Mouse (Mus musculus) olfactory bulb, adult 2 months (tissue): Measurements from ENCODE around the gene Pofut2. TPM values are rescaled to one million over a fixed set of nuclear protein-coding genes. Genes with fewer than 3 reads are reported as not detected.
"Not testable (repeated sequence)": the region's sequence is repeated elsewhere in the genome, so short reads cannot be mapped to it uniquely, and the experiment has no call there.

Experiments
- H3K27ac ChIP-seq: fragments of 200-500 bp; 2 replicates; pipeline ENCODE4 v1.5.1; 2012; ENCODE audit warnings: low read depth, low read length; ENCODE audit not compliant: insufficient read depth
- H3K4me1 ChIP-seq: fragments of 200-500 bp; 2 replicates; pipeline ENCODE4 v1.6.1; 2012; ENCODE audit warnings: low read length; ENCODE audit not compliant: control insufficient read depth, insufficient read depth
- H3K4me3 ChIP-seq: fragments of 200-500 bp; 2 replicates; pipeline ENCODE4 v1.5.1; 2012; ENCODE audit warnings: mild to moderate bottlenecking, low read depth, low read length, moderate library complexity; ENCODE audit not compliant: insufficient read depth
- CTCF ChIP-seq: fragments of 200-500 bp; IDR thresholded peaks from 2 replicates; pipeline ENCODE4 v1.5.1; 2012; ENCODE audit warnings: low read depth, mild to moderate bottlenecking, low read length, moderate library complexity; ENCODE audit not compliant: insufficient read depth
- POLR2A ChIP-seq: fragments of 200-500 bp; IDR thresholded peaks from 2 replicates; pipeline ENCODE4 v1.6.1; 2012; ENCODE audit warnings: mild to moderate bottlenecking, low read depth, low read length, moderate library complexity; ENCODE audit not compliant: insufficient read depth
- WGBS: fragments of 180-500 bp; shearing (Covaris S2); methylation state at CpG from one replicate; pipeline ENCODE4 v1.1.7; 2018; 5-methylcytosine and 5-hydroxymethylcytosine counted together
- polyA plus RNA-seq: library from polyadenylated mRNA; stranded (reverse); fragments of >200 nt; gene quantifications from 2 replicates; pipeline ENCODE4 v1.2.4, GENCODE M21; 2012; ENCODE audit warnings: low replicate concordance; ENCODE audit not compliant: missing spikeins, insufficient read depth, insufficient read length

Gene Pofut2
- polyA plus RNA-seq, 1 experiment: not detected

DNA sequence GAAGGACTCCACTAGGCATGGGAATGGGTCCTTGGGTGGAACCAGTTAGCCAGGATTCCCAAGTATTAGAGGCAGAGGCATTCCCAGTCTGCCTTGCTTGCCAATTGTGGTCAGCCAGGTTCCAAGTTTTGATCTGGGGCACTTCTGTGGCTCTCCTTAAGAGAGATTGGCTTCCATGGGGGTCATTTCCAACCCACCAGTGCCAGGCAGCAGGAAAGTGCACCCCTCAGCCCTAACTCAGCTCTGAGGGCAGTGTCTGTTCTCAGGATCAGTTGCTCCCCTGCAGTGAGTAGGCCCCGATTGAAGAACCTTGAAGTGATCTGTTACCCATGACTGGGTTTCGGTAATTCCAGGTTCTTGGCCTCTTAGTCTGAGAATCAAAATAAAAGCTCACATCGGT, 3.8 kb upstream of the Pofut2 start:
- H3K4me3 ChIP-seq: no peak overlapping the region
- WGBS: 61% methylated on average over 3 of the region's 3 CpGs
- no peak overlapping the region for H3K27ac ChIP-seq
- no peak for TF ChIP-seq CTCF
- TF ChIP-seq POLR2A: no peak
- peaks cover 16% of the 10 kb centered on the region for H3K4me1 ChIP-seq

DNA sequence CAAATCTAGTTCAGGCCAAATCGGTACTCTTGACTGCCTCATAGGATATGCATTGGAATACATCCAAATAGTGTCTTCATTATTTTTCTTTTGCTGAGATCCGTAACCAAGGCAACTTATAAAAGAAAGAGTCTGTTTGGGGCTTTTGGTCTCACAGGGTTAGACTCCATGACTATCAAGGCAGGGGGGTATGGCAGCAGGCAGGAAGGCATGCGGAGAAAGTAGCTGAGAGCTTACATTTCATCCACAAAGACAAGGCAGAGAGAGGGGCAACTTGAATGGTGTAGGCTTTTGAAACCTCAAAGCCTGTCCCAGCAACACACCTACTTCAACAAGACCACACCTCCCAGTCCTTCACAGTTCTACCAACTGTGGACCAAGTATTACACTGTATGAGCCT, 3.3 kb upstream of the Pofut2 start:
- Histone ChIP-seq H3K4me1 (peaks cover 20% of the 10 kb centered on the region), H3K27ac (no peak overlapping the region), H3K4me3 (no peak overlapping the region)
- no peak for TF ChIP-seq CTCF
- no peak for TF ChIP-seq POLR2A
- 54% methylated on average over 3 of the region's 3 CpGs for WGBS

DNA sequence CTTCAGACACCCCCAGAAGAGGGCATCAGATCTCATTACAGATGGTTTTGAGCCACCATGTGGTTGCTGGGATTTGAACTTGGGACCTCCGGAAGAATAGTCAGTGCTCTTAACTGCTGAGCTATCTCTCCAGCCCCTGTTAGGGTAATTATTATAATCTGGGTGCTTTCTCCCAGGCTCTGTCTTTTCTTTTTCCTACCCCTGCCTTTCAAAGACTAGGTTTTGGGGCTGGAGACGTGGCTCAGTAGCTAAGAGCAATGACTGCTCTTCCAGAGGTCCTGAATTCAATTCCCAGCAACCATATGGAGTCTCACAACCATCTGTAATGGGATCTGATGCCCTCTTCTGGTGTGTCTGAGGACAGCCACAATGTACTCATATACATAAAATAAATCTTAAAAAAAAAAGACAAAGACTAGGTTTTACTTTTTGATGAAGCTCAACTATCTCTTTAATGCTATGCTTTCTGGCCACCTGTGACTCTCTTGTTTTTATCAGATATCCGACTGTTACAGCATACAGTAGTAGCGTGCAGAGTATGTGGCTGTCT, 902 bp upstream of the Pofut2 start:
- TF ChIP-seq POLR2A (no peak), CTCF (no peak)
- 53% methylated on average over 4 of the region's 4 CpGs for WGBS
- H3K4me3 ChIP-seq: no peak overlapping the region
- peaks cover 6% of the 10 kb centered on the region; the same call in 1 of the 2 replicates for H3K4me1 ChIP-seq
- H3K27ac ChIP-seq: no peak overlapping the region

DNA sequence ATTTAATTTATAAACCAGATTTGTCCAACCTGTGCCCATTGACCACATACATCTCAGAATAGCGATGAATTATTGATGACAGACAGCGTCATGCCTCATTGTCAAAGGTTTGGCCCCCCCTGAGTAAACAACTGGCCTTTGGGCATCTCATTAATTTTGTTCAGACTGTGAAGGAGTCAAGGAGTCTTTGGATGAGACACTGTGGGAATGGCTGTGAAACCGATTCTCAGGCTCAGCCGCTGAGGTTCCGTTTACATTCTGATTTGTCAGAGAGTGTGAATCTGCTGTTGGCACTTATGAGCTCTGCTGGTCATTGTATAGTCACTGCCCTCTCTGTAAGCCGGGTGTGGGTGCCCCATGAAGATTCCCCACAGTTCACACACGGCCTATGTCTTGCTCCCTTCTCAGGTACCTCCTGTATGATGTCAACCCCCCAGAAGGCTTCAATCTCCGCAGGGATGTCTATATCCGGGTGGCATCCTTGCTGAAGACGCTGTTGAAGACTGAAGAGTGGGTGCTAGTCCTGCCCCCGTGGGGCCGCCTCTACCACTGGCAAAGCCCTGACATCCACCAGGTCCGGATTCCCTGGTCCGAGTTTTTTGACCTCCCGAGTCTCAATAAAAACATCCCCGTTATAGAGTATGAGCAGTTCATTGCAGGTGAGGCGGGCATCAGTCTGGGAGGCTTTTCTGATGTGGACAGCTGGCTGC, 1.3 kb downstream of the Pofut2 start:
- Histone ChIP-seq H3K4me3 (no peak overlapping the region), H3K27ac (no peak overlapping the region), H3K4me1 (peaks cover 6% of the 10 kb centered on the region; the same call in 1 of the 2 replicates)
- no peak for TF ChIP-seq POLR2A
- TF ChIP-seq CTCF: no peak
- 83% methylated on average over 17 of the region's 17 CpGs for WGBS

DNA sequence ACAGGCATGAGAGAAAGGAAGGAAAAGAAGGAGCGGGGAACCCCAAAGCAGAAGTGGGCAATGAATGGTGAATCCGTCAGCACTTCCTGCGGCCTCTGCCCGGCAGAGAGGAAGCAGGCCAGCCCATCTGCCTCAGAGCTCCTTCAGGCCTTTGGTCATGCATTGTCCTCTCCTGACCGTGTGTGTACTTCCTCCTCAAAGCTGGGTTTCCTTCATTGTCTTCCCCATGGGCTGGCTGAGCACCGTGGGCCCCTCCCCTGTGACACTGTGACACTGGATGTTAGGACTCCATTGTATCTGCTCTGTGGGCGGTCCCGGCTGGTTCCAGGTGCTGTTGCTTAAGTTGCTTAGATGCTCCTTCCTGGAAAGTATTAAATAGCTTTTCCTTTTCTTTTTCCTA, 7.3 kb downstream of the Pofut2 start:
- 74% methylated on average over 8 of the region's 8 CpGs for WGBS
- Histone ChIP-seq H3K27ac (no peak overlapping the region), H3K4me1 (no peaks in the 10 kb centered on the region)

DNA sequence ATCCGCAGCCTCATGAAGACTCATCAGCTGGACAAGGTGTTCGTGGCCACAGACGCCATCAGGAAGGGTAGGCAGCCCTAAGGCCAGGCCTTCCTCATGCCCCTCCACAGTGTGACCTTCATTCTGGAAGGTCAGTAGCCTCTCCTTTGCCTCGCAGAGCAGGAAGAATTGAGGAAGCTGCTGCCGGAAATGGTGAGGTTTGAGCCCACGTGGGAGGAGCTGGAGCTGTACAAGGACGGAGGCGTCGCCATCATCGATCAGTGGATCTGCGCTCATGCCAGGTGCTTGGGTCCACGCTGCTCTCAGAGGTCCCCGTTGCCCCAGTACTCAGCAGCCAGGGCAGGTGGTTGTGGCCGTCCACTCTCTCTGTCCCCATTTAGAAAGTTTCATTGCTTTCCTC, 8.0 kb downstream of the Pofut2 start:
- H3K27ac ChIP-seq: no peak overlapping the region
- H3K4me1 ChIP-seq: no peaks in the 10 kb centered on the region
- WGBS: 91% methylated on average over 14 of the region's 14 CpGs
- H3K4me3 ChIP-seq: no peak overlapping the region
- TF ChIP-seq CTCF: no peak
- TF ChIP-seq POLR2A: no peak

More for the DNA sequence above, 7.3 kb downstream of the Pofut2 start:
- TF ChIP-seq CTCF: no peak
- TF ChIP-seq POLR2A: no peak
- no peak overlapping the region for H3K4me3 ChIP-seq

DNA sequence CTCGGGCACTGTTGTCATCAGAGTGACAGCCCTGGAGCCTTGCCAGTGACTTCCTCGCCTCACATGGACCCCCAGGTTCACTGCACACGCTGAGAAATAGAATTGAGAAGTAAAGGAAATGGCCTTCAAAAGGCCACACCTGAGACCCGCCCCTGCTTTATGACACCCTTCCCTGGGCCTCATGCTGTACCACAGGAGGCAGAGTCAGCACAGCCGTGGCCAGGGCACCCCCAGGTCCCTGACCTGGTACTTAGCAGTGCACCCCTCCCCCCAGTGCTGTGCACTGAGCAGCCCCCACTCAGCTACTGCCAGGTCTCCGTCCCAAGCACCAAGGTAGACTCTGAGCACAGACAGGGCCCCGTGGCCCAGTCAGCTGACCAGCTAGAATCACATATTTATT, 10.1 kb downstream of the Pofut2 start:
- no peaks in the 10 kb centered on the region for H3K4me1 ChIP-seq
- H3K4me3 ChIP-seq: no peak overlapping the region
- H3K27ac ChIP-seq: no peak overlapping the region
- WGBS: 78% methylated on average over 7 of the region's 7 CpGs
- TF ChIP-seq CTCF (no peak), POLR2A (no peak)

DNA sequence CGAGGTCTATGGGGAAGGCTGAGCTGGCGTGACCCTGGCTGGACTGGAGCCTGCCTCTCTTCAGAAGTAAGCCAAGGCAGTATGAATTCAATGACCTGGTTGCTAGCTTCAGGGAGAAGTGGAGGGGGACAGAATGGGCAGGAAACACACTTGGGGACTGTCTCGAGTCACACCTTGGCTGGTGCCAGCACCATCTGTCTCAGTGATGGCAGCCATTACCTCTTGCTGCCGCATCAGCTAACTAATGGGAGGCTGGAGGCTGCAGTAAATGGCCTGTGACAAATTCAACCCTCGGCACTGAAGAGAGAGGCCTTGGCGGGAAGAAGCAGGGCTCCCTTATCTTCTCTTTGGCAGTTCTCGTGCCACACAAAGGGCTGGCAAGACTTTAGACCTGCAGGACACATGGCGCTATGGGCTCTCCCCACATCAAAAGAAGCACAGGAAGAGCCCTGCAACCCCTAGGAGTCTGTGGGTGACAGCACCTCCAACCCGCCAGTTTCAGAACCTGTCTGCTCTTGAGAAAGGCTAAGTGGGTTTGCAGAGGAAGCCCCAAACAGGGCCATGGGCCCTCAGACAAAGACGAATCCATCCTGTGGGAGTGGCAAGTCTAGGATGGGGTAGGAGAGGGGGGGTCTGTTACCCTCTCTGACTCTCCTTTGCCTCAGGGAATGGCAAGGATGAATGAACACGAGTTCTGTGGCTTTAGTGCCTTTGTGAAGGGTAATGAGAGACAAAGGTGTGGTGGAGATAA, 14.1 kb downstream of the Pofut2 start:
- 64% methylated on average over 11 of the region's 11 CpGs for WGBS
- Histone ChIP-seq H3K4me1 (no peaks in the 10 kb centered on the region), H3K4me3 (no peak overlapping the region), H3K27ac (no peak overlapping the region)
- TF ChIP-seq CTCF (no peak), POLR2A (no peak)

DNA sequence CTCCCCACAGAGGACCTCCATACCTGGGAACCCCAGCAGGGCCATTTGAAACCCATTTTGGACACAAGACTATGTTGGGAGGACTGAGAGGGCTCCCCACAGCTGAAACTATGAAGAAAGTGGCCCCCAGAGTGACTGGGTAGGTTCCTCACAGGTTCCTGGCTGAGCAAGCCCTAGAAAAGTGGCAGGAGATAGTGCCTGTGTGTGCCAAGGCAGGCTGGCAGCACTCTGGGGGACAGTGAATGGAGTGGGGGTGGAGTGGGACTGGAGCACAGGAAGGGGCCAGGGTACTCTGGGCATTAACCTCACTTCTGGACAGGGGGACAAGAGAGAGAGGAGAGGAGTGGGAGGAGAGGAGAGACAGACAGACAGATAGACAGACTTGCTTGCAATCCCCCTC, 14.8 kb downstream of the Pofut2 start:
- no peak for TF ChIP-seq CTCF
- no peak for TF ChIP-seq POLR2A
- no peak overlapping the region for H3K4me3 ChIP-seq
- H3K27ac ChIP-seq: no peak overlapping the region
- no peaks in the 10 kb centered on the region for H3K4me1 ChIP-seq

DNA sequence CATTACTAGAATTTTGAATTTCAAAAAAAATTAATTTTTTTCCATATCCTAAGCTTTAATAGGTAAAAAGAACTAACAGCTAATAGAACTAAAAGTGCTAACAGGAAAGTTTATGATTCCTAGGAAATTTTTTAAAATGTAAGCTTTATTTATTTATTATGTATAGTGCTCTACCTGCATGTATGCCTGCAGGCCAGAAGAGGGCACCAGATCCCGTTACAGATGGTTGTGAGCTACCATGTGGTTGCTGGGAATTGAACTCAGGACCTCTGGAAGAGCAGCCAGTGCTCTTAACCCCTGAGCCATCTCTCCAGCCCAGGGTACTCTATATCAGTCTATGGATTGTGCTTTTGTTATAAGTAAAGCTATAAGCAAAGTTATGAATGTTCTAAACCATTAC, 23.1 kb downstream of the Pofut2 start:
- not testable (repeated sequence) for H3K4me1 ChIP-seq, H3K27ac ChIP-seq, H3K4me3 ChIP-seq
- 65% methylated on average over 1 of the region's 1 CpGs for WGBS
